Mouse (Mus musculus) hindbrain, embryonic 11.5 days (tissue): ENCODE measurements around the gene Afg1l. TPM values are rescaled to one million over a fixed set of nuclear protein-coding genes. Genes with fewer than 3 reads are reported as not detected.
A peak's percentile ranks its signal among the peaks of the same experiment; 100 is the strongest.

Source experiments
- ATAC-seq: fragments of 200-750 bp; cut with Nextera tagmentation; 2 replicates; pipeline ENCODE4 v1.8.0; 2017; ENCODE audit warnings: mild to moderate bottlenecking, moderate TSS enrichment, moderate library complexity; ENCODE audit not compliant: low FRiP score
- DNase-seq: peaks from one replicate; pipeline ENCODE4 v3.0.0-alpha.2; 2015; ENCODE audit warnings: low spot score
- H3K27ac ChIP-seq: fragments of 300-500 bp; sonication (generic); 2 replicates; pipeline ENCODE4 v1.5.1; 2014; ENCODE audit warnings: mild to moderate bottlenecking, low read depth, low read length
- H3K27me3 ChIP-seq: fragments of 300-500 bp; sonication (generic); 2 replicates; pipeline ENCODE4 v1.6.1; 2014; ENCODE audit warnings: mild to moderate bottlenecking, low read length, moderate library complexity, mixed read lengths; ENCODE audit not compliant: control insufficient read depth, insufficient read depth
- H3K36me3 ChIP-seq: fragments of 300-500 bp; sonication (generic); 2 replicates; pipeline ENCODE4 v1.6.1; 2014; ENCODE audit warnings: mild to moderate bottlenecking, low read length, moderate library complexity, mixed read lengths; ENCODE audit not compliant: control insufficient read depth, insufficient read depth
- H3K4me1 ChIP-seq: fragments of 300-500 bp; sonication (generic); replicated peaks from 2 replicates; pipeline ENCODE4 v1.6.1; 2014; ENCODE audit warnings: low read length, mixed read lengths; ENCODE audit not compliant: control insufficient read depth, insufficient read depth
- H3K4me2 ChIP-seq: fragments of 300-500 bp; sonication (generic); replicated peaks from 2 replicates; pipeline ENCODE4 v1.6.1; 2014; ENCODE audit warnings: mild to moderate bottlenecking, low read depth, low read length
- H3K4me3 ChIP-seq: fragments of 300-500 bp; sonication (generic); 2 replicates; pipeline ENCODE4 v1.5.1; 2014; ENCODE audit warnings: low read depth, low read length
- H3K9ac ChIP-seq: fragments of 300-500 bp; sonication (generic); 2 replicates; pipeline ENCODE4 v1.6.1; 2014; ENCODE audit warnings: low read depth, low read length
- H3K9me3 ChIP-seq: fragments of 300-500 bp; sonication (generic); 2 replicates; pipeline ENCODE4 v1.6.1; 2016; ENCODE audit warnings: low read length; ENCODE audit not compliant: control insufficient read depth
- WGBS: fragments of 180-500 bp; shearing (Covaris S2); extraction: QIAGEN DNeasy Blood & Tissue Kit; methylation state at CpG from one replicate; pipeline ENCODE4 v1.1.7; 2014; 5-methylcytosine and 5-hydroxymethylcytosine counted together
- polyA plus RNA-seq: library from polyadenylated mRNA; unstranded; fragments of >200 nt; fragmentation: Nextera tagmentation; extraction: Ambion mirVana; gene quantifications from 2 replicates; pipeline ENCODE4 v1.2.1, GENCODE M21; 2014

Afg1l gene
- polyA plus RNA-seq, 1 experiment from 2014 or later, result 5.1 TPM

DNA sequence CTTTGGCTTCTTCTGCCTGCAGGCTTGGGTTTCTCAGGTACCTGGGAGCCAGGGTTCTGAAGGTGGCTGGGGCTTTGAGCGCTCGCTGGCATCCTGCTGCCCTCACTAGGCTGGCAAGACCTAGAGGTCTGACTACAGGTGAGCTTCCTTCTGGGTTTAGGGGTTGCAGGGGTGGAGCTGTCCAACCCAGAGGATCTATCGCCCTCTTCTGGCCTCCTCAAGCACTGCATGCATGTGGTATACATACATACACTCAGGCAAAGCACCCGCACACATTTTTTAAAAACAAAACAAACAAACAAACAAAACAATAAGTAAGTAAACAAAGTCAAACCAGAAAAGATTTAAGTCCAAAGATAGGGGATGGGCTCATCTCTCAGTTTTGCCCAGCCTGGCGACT is 187.0 kb downstream of the Afg1l start:
- WGBS, result 62% methylated on average over 5 of the region's 5 CpGs
- H3K9ac ChIP-seq, result no peak overlapping the region
- no peaks in the 10 kb centered on the region for H3K9me3 ChIP-seq
- no peak overlapping the region for H3K4me3 ChIP-seq
- H3K4me1 ChIP-seq, result no peaks in the 10 kb centered on the region
- no peaks in the 10 kb centered on the region for H3K36me3 ChIP-seq
- ATAC-seq (no peak), DNase-seq (peak; percentile 63)
- no peak overlapping the region for H3K4me2 ChIP-seq
- H3K27ac ChIP-seq, result no peak overlapping the region
- no peaks in the 10 kb centered on the region for H3K27me3 ChIP-seq

DNA sequence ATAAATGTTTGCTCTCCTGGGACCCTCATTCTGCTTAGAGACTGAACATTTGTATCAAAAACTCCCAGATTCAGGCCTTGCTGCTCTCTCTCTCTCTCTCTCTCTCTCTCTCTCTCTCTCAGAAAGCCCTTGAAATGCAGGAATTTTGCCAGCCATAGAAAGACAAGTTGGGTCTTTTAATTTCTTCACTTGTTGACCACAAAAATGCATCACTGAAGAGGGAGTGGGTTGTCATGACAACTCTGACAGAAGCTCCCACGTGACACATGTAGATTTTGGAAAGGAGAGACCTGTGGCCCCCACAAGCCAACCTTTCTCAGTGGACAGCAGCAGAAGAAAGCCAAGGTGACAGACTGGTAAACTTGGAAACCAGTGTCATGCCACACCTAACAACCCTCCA is 190.7 kb downstream of the Afg1l start:
- Histone ChIP-seq H3K36me3 (no peaks in the 10 kb centered on the region), H3K9ac (no peak overlapping the region), H3K4me3 (no peak overlapping the region), H3K27me3 (no peaks in the 10 kb centered on the region), H3K4me2 (no peak overlapping the region), H3K9me3 (no peaks in the 10 kb centered on the region), H3K27ac (no peak overlapping the region), H3K4me1 (no peaks in the 10 kb centered on the region)
- no peak for DNase-seq
- WGBS, result 53% methylated on average over 1 of the region's 1 CpGs
- no peak for ATAC-seq

DNA sequence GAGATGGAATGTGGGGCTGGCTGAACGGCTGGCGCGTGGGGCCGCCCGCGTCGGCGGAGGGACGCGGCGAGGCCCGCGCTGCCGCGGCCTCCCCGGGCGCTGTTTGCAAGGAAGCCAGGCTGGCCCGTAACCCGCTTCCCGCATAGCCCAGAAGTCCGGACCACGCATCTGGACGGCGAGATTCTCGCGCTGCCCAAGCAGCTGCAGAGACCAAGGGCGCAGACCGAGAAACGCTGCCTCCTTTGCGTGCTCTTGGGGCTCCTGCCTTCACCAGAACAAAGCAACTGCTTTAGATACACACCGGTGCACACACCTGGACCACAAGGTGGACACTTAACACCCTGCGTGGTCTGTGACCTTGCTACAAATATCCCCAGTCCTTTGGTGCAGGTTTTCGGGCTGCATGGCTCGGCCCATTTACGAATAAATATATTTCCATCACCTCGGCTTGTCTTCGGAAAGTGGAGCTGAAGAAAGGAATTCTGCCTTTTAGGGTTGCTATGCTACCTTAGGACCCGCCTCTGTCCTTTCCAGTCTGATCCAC is 200.0 kb downstream of the Afg1l start:
- H3K36me3 ChIP-seq, result no peaks in the 10 kb centered on the region
- peak overlapping the region; percentile 79 for H3K4me3 ChIP-seq
- peak overlapping the region; percentile 92 for H3K27ac ChIP-seq
- H3K4me2 ChIP-seq, result peak overlapping the region; percentile 98
- DNase-seq, result no peak
- H3K9me3 ChIP-seq, result no peaks in the 10 kb centered on the region
- peaks cover 12% of the 10 kb centered on the region for H3K27me3 ChIP-seq
- under 1% methylated on average over 38 of the region's 38 CpGs for WGBS
- peaks cover 5% of the 10 kb centered on the region; the same call in 1 of the 2 replicates for H3K4me1 ChIP-seq
- H3K9ac ChIP-seq, result peak overlapping the region; percentile 49
- no peak; the same call in 1 of the 2 replicates for ATAC-seq

DNA sequence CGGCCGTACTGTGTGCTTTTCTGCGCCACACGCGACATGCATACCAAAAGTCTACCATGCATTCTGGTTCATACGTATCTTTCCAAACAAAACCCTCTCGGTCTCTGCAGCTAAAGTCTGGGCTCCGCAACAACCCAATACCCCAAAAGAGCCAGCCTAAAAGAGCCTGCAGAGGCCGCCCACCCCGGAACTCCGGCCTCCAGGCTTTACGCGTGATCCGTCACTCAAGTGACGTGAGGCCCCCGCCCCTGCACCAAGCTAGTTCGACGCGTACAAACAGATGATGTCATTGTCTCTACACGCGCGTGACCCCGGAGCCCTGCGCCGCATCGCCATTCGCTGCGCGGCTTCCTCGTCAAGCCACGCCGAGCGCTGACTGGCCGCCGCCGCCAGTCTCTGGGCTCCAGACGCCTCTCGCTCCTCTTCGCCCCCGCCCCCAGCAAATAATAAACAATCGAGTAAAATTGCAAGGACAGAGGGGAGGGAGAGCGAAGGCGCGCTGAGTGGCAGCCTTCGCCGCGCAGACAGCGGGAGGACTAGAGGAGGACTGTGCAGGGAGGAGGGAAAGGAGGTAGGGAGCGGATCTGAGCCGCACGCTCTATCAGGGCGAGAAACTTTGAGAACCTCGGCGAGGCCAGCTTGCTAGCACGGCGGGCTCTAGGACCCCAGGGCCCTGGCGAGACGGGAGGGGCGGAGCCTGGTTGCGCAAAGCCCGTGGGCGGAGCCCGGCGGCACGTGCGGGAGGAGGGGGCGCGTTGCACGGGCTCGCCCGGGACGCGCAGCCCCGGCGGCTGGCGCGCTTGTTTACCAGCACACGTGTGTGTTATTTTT is 200.7 kb downstream of the Afg1l start:
- Histone ChIP-seq H3K4me1 (peaks cover 5% of the 10 kb centered on the region; the same call in 1 of the 2 replicates), H3K27ac (peak overlapping the region; percentile 92), H3K4me2 (peak overlapping the region; percentile 98), H3K9ac (peak overlapping the region; percentile 73), H3K36me3 (no peaks in the 10 kb centered on the region), H3K4me3 (peak overlapping the region; percentile 79), H3K27me3 (peaks cover 14% of the 10 kb centered on the region), H3K9me3 (no peaks in the 10 kb centered on the region)
- DNase-seq, result peak; percentile 97
- ATAC-seq, result peak; percentile 93
- under 1% methylated on average over 78 of the region's 78 CpGs for WGBS

DNA sequence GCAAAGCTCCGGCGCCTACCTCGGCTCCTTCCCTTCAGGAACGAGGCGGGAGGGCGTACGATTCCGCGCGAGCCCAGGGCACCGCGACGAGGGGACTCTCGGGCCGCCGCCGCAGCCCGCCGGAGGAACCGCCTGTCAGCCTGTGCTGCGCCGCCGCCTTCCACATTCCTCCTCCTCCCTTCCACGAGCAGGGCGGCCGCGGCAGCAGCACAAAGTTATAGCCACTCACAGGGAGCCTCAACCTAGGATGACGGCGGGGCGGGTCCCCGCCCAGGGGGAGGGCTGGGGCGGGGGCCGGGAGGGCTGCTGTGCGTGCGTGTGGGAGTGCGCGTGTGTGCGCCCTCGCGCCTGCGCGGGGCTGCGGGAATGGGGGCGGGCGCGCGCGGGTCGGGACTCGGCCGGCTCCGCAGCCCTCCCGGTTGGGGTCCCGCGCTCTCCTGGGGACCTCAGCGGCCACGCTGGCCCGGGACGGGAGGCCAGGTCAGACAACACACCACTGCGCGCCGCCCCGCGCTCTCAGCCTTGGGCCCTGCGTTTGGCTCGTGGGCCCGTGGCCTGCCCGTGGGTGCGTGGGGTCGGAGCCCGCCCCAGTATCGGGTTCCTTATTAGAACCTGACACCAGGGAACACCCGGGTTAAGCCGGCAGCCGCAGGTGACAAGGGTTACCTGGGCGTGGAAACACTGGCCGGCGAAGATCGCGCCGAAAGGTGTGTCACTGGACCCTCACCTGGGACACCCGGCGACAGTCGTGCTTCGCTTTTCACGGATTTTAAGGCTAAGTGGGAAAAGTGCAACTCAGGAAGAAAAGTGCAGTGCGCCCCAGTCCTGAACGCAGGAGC is 201.6 kb downstream of the Afg1l start, which contains the start of gene Foxo3:
Gene Foxo3, minus strand, starts transcription at position 249 of the 839 bp plus-strand sequence.
- Histone ChIP-seq H3K27me3 (peaks cover 14% of the 10 kb centered on the region), H3K4me3 (peak within 1 kb of the TSS; percentile 79), H3K27ac (peak within 1 kb of the TSS; percentile 92), H3K4me1 (peaks cover 5% of the 10 kb centered on the region; the same call in 1 of the 2 replicates), H3K4me2 (peak within 1 kb of the TSS; percentile 98), H3K9me3 (no peaks in the 10 kb centered on the region), H3K9ac (peak within 1 kb of the TSS; percentile 73), H3K36me3 (no peaks in the 10 kb centered on the region)
- WGBS, result under 1% methylated on average over 79 of the region's 88 CpGs
- peak; percentile 69 for ATAC-seq
- DNase-seq, result peak; percentile 88

DNA sequence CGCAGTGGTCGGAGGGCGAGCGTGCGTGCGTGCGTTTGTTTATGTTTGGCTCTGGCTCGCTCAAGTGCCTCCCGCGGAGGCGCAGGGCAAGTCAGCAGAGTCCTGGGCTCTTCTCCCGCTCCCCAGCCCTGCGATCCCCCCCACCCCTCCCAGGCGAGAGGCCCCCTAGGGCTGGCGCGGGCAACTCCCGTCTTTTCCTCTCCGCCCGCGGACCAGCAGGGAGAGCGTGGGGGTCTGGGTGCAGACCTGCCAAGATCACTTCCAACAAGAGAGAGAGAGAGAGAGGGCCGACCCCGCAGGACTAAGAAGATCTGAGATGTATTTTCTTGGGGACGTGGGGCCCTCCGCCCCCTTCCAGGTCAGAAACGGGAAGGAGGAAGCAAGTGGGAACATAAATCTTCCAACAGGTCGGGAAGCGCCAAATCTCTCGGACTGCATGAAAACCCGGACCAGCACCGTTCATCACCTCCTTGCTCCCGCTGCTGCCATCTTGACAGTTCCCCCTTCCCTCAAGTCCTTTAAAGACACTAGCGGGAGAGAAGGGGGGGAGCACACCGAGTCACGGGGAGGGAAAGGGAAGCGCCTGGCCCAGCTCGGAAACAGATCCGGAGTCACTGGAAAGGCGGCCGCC is 202.4 kb downstream of the Afg1l start:
- Histone ChIP-seq H3K27ac (peak overlapping the region; percentile 92), H3K4me1 (peaks cover 5% of the 10 kb centered on the region; the same call in 1 of the 2 replicates), H3K9ac (peak overlapping the region; percentile 73), H3K36me3 (no peaks in the 10 kb centered on the region), H3K9me3 (no peaks in the 10 kb centered on the region), H3K4me2 (peak overlapping the region; percentile 98), H3K4me3 (peak overlapping the region; percentile 79), H3K27me3 (peaks cover 14% of the 10 kb centered on the region)
- WGBS, result under 1% methylated on average over 35 of the region's 40 CpGs
- DNase-seq (peak; percentile 74), ATAC-seq (no peak)

DNA sequence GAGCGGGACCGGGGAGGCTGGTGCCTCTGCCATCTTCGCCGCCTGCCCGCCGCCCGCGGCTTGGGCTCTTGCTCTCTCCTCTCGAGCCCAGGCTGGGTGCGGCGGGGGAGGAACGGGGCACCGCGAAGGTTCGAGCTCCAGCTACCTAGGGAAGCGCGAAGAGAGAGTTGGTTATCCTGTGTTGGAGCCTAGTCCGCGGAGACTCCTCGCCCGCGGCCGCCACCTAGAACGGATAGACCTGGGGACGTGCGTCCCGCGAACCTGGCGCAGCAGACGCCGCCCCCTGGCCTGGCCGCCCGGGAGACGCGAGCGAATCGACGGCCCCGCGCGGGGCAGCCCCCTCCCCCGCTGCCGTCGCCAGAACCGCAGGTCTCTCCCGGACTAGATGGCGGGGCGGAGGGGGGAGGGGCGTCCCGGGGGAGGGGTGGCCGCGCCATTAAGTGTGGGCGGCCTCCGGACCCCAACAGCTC is 202.9 kb downstream of the Afg1l start:
- peak; percentile 66 for DNase-seq
- Histone ChIP-seq H3K4me3 (peak overlapping the region; percentile 79), H3K36me3 (no peaks in the 10 kb centered on the region), H3K4me2 (peak overlapping the region; percentile 98), H3K9me3 (no peaks in the 10 kb centered on the region), H3K4me1 (peaks cover 5% of the 10 kb centered on the region; the same call in 1 of the 2 replicates), H3K27ac (0 out of 2 replicates have a peak overlapping the region, but pooled peaks have one; percentile 92), H3K9ac (peak overlapping the region; percentile 73), H3K27me3 (peaks cover 14% of the 10 kb centered on the region)
- no peak for ATAC-seq
- under 1% methylated on average over 43 of the region's 54 CpGs for WGBS
